Mouse (Mus musculus) testis, postnatal 14 days (tissue): ENCODE results near the gene Abtb2.

ENCODE experiments used
- DNase-seq: peaks from one replicate; pipeline ENCODE4 v3.0.0; 2021; ENCODE audit warnings: low spot score

The Abtb2 gene

DNA sequence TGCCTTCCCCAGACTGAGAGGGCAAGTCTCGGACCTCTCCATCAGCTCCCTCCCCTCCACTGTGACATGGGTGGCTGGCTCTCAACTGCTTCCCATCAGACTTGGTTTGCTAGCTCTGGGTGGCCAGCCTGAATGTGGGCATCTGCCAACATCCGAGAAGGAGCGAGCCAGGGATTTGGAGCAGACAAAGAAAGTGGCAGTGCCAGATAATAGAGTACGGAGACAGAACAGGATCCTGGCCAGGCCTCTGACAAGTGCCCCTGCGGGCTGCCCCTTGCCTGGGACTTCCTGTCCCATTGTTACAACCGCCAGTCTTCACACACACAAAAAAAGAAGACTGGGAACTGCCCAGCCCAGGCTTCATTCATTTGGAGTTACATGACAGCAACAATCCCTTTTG is 124.3 kb downstream of the Abtb2 start:
- DNase-seq = no peak

DNA sequence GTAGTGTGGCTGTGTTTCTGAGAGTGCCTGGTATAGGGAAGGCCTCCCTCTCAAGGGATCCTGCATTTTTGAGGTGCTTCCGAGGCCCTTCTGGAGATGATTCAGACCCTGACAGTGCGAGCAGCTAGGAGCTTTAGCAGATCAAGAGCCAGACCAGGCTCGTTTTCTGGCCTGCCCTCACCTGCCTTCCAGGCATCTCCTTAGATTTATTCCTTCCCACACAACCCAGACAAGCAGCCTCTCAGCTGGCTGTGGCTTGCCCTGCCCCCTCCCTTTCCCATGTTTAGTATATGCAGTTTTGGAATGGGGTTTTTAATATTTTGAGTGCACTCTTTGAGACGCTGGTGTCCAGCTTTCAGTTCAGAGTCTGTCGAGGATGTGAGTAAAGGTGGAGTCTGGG is 124.7 kb downstream of the Abtb2 start:
- DNase-seq = no peak

DNA sequence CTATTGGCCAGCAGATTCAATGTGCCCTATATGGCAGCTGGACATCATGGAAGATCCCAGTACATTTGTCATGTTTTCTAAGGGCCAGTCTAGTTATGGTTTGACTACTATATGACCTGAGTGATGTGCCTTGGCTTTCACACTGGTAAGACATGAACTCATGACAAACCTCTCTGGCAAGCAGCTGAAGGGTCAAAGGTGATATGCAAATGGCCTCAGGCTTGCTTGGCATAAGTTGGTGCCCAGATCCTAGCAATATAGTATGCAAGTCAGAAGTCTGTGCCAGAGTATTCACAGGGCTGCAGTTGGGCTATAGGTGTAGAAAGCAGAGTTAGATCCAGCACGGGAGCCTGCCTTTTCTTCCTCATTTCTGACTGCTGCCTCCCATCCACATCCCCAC is 125.2 kb downstream of the Abtb2 start:
- no peak for DNase-seq

DNA sequence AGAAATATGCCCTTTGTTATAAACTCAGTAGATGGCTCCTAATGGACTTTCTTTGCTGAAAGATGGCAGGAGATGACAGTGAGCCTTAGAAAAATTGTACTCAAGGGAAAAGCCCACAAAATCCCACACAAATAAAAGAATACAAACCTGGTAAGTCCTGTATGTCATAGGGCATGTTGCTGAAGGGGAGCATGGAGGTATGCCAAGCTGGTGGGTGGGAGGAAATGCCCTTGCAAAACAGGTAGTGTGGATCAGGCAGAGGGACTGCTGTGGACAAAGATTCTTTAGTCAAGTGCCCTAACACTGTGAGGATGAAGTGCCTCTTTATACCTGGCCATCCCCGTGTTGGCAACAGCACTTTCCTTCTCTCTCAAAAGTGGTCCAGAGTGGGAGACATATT is 126.7 kb downstream of the Abtb2 start:
- DNase-seq = no peak

DNA sequence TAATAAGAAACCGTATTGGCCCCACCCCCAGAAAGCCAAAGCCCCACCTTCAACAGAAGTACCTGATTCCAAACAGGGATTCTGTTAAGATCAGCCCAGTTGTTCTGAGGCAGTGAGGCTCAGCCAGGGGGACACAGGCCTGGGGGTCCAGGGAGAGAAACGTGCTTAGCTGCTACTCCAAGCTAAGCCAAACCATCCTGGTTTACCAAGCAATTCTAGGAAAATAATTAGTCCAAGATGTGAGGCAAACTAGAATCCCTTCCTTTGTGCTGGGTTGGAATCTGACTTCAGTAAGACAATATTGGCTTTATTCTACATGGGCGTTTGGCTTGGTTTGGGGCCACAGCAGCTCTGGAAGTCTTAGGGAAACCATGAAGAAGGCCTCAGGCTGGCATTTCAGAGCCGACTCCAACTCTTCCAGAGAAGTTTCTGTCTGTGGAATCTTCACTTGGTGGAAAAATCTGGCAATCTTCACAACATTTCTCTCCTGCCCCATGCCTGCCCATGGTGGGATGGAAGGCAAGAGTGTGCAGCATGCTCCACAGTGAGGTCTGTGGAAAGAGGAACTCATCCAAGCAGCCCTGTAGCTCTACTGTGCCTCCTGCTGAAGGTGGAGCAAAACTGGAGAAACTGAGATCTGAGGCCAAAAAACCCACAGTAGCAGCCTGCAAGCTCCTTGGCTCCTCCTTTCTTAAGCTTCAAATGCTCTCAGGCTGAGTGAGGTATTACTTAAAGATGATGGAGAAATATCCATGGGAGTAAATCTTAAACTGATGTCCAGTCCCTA is 128.9 kb downstream of the Abtb2 start:
- DNase-seq = no peak

DNA sequence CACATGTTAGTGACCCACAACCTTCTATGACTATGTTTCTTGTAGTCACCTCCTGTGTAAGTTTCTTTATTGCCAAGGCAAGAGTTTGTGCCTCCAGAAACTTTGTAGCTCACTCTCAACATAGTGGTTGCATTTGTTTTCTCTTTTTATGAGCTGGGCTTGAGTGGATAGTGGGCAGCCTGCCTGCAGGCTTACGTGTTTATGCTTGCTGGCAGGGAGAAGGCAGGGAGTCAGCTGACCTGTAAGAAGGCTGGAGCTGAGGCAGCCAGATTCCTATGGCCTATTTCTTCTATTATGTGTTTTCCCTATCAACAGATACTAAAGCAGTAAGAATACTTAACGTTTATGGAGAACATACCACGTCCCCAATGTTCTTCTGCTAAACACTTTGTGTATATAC is 130.1 kb downstream of the Abtb2 start:
- DNase-seq = no peak

DNA sequence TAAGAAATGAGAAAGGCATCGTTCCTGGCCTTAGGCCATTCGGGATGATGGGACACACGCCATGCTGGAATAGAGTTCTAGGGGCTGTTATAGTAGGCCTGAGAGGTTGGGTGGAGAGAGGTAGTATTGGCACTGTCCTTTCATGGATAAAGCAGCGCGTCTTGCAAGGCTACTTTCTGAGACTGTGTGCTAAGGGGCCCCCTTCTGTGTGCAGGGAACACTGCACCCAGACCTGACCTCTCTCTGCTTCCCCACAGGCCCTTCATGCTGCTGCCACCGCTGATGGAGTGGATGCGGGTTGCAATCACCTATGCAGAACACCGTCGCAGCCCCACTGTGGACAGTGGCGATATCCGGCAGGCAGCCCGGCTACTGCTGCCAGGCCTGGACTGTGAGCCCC is 134.4 kb downstream of the Abtb2 start:
- DNase-seq = no peak

DNA sequence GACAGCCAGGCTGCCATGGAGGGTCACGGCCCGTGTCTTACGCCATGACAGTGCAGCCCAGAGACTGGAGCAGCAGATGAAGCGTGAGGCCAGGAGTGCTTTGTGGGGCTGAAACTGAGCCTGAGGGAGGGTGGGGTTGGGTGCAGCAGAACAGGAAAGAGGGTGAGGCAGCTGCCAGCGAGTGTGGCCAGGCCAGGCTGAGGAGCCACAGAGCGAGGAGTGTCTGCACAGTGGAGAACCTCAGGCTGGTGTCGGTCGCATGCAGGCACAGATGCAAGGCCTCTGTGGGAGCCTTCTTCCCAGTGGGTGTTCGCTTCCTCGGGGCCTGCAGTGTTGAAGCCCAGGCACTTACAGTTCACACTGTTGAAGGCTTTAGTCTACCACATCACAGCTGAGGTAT is 137.2 kb downstream of the Abtb2 start:
- DNase-seq = no peak

DNA sequence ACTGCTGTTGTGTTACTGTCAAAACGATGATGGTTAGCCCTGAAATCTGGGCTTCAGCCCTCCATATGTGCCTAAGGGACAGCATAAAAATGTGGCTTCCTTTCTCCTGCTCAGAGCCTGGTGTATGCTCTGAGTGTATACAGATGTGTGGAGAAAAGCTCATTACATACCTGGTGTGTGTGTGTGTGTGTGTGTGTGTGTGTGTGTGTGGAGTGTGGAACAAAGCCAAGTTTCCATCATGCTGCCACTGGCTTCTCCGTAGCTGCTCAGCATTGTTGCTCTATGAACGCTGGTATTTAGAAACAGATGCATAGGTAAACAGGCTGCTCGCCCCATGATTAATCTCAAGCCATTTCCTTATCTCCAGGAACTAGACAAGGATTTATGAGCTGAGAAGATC is 137.8 kb downstream of the Abtb2 start:
- no peak for DNase-seq

DNA sequence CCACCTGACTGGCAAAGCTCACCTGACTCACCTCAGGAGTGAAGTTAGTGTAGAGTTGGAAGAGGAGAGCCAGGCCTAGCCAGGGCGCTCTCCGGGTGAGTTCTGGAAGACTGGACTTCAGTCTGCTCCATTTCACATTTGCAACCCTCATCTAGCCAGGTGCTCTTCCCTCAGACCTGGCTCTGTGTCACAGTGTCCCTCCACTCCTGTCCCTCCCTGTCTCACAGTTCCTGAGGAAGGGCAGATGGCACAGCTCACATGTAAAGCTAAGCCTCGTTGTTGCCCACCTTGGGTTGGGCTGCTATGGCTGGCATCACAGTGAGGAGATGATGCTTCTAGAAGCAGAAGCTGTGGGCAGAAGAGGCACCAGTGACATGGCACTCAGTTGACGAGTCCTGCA is 139.7 kb downstream of the Abtb2 start:
- no peak for DNase-seq

DNA sequence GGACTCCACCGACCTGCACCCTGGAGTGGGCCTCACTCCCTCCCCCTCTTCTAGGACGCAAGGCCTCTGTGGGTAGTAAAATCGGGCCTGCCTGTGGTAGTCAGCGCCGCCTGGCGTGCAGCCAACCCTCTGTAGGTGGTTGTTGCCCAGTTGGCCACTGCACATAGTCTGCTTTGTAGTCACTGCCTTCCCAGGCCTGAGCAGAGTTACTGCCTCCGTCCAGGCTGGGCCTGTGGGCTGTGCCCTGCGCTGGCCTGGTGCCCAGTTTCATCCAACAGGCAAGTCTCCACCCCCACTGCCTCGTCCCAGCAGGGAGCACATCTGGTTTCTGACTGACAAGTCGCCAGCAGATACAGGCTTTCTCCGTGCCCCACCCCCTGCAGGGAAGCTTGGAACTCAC is 140.1 kb downstream of the Abtb2 start:
- peak; percentile 86 for DNase-seq

DNA sequence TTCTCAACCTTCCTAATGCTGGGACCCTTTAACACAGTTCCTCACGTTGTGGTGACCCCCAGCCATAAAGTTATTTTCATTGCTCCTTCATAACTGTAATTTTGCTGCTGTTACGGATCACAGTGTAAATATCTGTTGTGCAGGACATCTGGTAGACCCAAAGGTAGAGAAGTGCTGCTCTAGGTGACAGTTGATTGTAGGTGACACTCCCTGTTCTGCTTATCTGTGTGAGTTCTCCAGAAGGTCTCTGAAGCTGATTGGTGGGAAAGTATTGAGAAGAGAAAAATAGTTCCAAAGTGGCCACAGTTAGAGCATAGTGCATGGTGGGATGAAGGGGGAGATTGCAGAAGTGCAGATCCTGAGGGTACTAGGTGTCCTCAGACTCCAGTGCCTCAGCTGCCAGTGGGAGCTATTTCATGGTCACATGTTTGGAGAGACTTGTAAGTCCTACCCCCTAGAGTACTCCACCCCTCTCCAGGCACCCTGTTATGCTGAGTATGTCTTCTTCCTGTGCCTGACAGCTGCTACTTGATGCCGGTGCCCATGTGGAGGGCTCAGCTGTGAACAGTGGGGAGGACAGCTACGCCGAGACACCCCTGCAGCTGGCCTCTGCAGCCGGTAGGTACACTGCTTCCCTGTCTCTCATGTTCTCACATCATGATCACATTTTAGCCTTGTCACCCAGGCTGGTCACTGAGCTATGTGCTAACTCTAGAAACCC is 141.1 kb downstream of the Abtb2 start:
- no peak for DNase-seq

DNA sequence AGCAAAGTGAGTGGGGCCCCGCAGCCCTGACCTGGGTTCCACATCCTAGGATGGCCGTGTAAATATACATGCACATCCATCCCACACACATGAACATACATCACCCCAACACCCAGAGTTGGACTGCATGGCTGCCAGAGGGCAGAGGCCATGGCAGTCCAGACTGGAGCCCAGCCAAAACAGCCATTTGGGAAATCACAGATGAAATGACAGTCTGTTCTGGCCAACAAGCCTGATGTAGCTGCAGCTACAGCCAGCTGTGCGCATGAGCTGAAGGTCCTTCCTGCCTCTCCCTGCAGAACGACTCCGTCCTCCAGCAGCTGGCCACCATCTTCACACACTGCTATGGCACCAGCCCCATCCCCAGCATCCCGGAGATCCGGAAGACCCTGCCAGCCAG is 144.7 kb downstream of the Abtb2 start:
- no peak for DNase-seq

DNA sequence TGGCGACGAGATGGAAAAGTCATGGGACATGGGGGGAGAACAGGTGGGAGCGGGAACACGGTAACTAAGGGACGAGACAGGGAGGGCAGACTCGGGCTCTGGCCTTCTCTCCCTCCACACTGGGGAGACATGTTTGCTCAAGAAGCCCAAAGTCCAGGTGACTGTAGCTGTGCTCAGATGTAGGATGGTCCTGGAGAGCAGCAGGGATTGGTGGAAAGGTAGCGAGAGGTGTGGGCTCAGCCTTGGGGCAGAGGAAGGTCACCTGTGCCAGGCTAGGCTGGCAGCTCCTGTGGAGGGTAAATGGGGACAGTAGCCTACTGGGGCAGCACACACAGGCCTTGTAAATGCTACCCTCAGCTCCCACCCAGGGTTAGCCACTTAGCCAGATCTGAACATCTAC is 147.7 kb downstream of the Abtb2 start:
- DNase-seq = no peak

DNA sequence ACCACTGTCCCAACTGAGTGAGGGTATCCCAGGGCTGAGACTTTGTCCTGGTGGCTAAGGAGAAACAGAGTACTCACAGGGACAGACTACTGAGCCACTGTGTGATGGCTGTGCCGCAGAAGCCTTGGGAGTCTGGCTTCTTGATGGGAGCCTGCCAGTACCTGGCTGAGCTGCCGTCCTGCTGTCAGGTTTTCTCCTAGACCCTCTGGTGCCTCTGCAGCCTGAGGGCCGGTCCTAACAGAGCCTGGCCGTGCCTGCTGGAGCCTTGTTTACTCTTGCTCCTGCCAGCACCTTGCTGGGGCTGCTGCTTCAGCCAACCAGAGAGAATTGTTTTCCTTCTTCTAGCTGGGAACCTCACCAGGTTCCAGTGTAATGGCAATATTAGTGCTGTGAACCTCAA is 148.3 kb downstream of the Abtb2 start:
- no peak for DNase-seq

DNA sequence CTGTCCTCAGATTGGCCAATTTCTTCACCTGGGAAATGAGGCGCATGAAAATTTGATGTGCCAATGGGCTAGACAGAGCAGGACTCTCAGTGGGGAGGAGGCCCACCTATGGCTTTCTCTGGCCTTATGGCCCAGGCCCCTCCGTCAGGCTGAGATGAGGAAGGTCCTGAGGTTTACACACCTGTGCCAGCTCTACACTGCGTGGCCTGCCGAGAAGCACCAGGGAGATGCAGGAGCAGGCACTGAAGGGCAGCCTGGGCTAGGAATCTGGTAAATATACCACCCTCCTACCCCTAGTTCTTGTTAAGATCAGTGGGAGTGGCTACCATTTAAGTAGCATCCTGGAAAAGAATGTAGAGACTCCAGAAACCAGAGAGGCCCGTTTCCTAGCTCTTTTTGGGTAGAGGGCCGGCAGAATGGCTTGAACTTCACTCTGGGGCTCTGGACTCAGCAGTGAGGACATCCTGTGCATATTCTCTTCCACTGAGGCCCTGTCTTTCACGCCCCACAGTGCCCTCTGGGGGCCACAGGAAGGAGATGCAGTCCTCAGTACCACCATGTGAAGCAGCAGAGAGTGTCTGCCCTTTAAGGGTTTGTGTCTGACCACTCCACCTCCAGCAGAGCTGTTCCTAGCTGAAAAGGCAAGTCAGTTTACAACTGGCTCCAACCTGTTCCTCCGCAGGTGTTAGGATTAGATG is 152.6 kb downstream of the Abtb2 start:
- no peak for DNase-seq

DNA sequence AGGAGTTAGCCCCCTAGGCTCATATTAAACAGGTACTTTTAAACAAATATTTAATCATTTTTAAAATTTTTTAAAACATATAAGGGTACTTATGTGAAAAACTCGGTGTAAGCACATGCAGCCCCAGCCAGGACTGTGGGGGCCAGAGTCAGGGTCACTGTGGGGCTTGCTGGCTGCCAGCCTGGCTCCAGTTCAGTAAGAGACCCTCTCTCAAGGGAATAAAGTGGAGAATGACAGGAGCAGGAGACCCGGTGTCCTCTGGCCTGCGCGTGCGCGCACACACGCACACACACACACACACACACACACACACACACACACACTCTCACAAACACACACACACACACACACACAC is 153.2 kb downstream of the Abtb2 start:
- DNase-seq = no peak

DNA sequence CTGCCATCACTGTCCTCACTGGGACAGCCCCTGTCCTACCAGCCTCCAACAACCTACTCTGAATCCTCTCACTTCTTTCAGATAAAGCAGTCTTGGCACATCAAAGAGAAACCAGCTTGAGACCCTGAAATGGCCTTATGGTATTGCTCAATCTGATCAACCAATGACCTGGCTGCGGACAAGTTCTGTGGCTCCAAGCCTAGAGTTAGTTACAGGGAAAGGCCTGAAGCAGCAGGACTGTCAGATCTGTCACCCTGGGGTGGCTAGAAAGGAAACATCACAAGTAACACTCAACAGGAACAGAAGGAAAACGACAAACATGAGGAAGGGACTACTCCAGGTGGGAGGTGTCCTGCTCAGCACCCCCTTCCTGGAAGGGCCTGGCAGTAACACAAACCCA is 158.4 kb downstream of the Abtb2 start:
- no peak for DNase-seq

DNA sequence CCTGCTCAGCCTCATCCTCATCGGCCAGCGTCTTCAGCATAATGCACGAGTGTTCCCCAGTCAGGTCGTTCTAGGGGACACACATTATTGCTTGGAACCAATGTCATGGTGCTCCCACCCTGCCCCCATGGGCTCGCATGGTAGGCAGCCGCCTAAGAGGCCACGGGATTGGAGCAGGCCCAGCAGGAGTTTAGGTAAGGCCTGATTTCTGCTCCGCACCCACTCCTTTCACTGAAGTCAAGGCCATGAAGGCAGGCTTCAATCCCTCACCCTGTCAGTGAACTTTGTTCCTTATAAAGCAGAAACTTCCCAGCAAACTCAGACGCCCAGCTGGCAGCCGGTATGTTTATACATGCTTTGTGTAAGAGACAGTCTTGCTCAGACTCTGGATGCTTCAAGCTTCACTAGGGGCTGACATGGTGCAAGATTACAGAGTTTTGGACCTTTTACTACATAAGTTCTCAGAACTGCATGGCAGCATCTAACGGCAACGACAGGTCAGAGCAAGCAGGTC is 162.0 kb downstream of the Abtb2 start:
- no peak for DNase-seq

DNA sequence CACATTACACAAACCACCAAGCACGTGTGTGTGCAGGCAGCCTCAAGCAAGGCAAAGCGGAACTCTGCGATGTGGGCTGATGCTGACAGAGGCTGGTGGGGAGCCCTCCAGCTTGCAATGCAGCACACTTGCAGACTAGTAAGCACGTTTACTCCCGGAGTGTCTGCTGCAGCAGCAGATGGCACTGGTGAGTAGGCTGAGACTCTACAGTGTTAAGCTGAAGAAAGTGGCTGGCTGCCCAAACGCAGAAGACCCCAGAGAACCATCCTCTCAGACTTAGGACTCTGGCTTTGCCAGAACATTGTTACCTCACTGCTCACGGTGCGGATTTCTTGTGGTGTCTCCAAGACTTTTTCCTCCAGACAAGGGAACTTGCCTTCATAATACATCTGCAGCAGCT is 164.9 kb downstream of the Abtb2 start:
- no peak for DNase-seq

DNA sequence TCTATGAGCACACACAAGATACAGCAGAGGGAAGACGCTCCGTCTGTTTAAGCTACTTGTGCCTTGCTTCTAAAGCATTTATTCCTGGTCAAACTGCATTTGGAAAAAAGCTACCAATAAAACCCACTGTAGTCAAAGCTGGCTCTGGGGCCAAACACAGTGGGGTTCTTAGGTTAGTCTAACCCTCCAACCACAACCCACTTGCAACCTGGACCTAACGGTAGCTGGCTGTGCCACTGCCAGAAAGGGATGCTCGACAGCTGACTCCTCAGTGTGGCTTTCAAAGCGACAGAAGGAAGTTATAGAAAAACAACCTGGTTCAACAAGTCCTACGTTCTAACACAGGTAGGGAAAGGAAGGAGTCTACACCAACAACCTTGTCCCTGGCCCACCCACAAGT is 165.3 kb downstream of the Abtb2 start:
- no peak for DNase-seq

DNA sequence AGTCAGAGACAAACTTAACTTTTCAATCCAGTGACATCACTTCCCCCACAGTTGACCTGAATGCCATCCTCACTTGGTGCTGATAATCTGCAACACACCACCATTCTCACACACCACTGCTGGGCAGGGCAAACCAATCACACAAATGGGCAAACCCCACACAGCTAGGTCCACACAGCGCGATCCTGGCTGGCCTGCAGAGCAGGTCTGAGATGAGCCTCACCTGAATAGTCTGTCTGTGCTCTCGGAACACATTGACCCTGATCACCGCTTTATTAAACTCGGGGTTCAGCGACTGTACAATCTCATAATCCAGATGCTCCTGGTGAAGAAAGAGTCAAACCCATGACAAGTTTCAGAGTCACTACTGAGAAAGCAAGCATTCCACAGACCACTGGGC is 176.7 kb downstream of the Abtb2 start:
- no peak for DNase-seq

DNA sequence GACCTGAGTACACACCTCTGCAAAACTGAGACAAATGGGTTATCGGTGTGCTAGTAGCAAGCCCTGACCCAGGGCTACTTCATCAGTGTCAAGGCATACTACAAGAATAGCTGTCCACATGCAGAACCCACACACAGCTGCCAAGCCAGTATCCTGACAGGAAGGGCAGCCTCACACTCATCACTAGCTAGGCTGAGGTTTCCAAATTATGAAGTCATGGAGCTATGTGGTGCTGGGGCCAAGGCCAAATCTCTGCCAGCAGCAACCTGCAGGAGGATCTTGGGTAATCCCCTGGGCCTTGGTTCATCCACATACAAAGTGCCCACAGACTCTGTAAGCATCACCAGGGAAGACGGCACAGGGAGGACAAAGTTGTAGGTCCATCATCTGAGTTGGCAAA is 177.4 kb downstream of the Abtb2 start:
- DNase-seq = no peak
